Mouse (Mus musculus) heart, embryonic 15.5 days (tissue): ENCODE measurements at regions not wholly inside any gene's neighbourhood (a gene's known extent, or its start where the extent isn't known, plus 50 kb on each side); places are given as distances from the start of the nearest gene placed in this dataset.

ENCODE experiments used
- ATAC-seq: fragments of 200-750 bp; cut with Nextera tagmentation; replicated peaks from 2 replicates; pipeline ENCODE4 v1.8.0; 2017; ENCODE audit warnings: low read depth, moderate TSS enrichment; ENCODE audit not compliant: insufficient number of reproducible peaks, insufficient read depth, low FRiP score
- H3K27ac ChIP-seq: fragments of 300-500 bp; sonication (generic); 2 replicates; pipeline ENCODE4 v1.5.1; 2015; ENCODE audit warnings: mild to moderate bottlenecking, inconsistent platforms
- H3K27me3 ChIP-seq: fragments of 300-500 bp; sonication (generic); 2 replicates; pipeline ENCODE4 v1.6.1; 2015; ENCODE audit warnings: inconsistent platforms
- H3K36me3 ChIP-seq: fragments of 300-500 bp; sonication (generic); 2 replicates; pipeline ENCODE4 v1.6.1; 2015; ENCODE audit warnings: mild to moderate bottlenecking, inconsistent platforms
- H3K4me1 ChIP-seq: fragments of 300-500 bp; sonication (generic); replicated peaks from 2 replicates; pipeline ENCODE4 v1.6.1; 2015; ENCODE audit warnings: inconsistent platforms
- H3K4me2 ChIP-seq: fragments of 300-500 bp; sonication (generic); 2 replicates; pipeline ENCODE4 v1.6.1; 2015; ENCODE audit warnings: inconsistent platforms, mild to moderate bottlenecking, moderate library complexity
- H3K4me3 ChIP-seq: fragments of 300-500 bp; sonication (generic); 2 replicates; pipeline ENCODE4 v1.5.1; 2015; ENCODE audit warnings: mild to moderate bottlenecking, inconsistent platforms
- H3K9ac ChIP-seq: fragments of 300-500 bp; sonication (generic); 2 replicates; pipeline ENCODE4 v1.6.1; 2015; ENCODE audit warnings: mild to moderate bottlenecking, inconsistent platforms
- H3K9me3 ChIP-seq: fragments of 300-500 bp; sonication (generic); replicated peaks from 2 replicates; pipeline ENCODE4 v1.6.1; 2016; ENCODE audit warnings: inconsistent platforms
- WGBS: fragments of 180-500 bp; shearing (Covaris S2); methylation state at CpG from one replicate; pipeline ENCODE4 v1.1.7; 2015; ENCODE audit warnings: mixed read lengths; 5-methylcytosine and 5-hydroxymethylcytosine counted together

- no peak overlapping the region for H3K27ac ChIP-seq
- H3K4me3 ChIP-seq, result no peak overlapping the region
- 47% methylated on average over 3 of the region's 3 CpGs for WGBS
- no peaks in the 10 kb centered on the region for H3K9me3 ChIP-seq
- no peaks in the 10 kb centered on the region for H3K27me3 ChIP-seq
- ATAC-seq, result no peak
- H3K4me1 ChIP-seq, result no peaks in the 10 kb centered on the region
- H3K4me2 ChIP-seq, result no peak overlapping the region
- H3K9ac ChIP-seq, result no peak overlapping the region
- H3K36me3 ChIP-seq, result no peaks in the 10 kb centered on the region
These were observed 216.8 kb downstream of the Lyplal1 start for GRCm38 (mm10) chr1:185900316-185900715.

GRCm38 (mm10) chr1:185902395-185902794 lies 214.7 kb downstream of the Lyplal1 start:
- no peak for ATAC-seq
- Histone ChIP-seq H3K36me3 (no peaks in the 10 kb centered on the region), H3K4me2 (no peak overlapping the region), H3K4me3 (no peak overlapping the region), H3K27me3 (no peaks in the 10 kb centered on the region), H3K4me1 (no peaks in the 10 kb centered on the region), H3K9ac (no peak overlapping the region), H3K27ac (no peak overlapping the region), H3K9me3 (no peaks in the 10 kb centered on the region)
- WGBS, result 75% methylated on average over 3 of the region's 3 CpGs

GRCm38 (mm10) chr1:185905666-185906065 lies 211.4 kb downstream of the Lyplal1 start:
- Histone ChIP-seq H3K27ac (no peak overlapping the region), H3K27me3 (no peaks in the 10 kb centered on the region), H3K4me1 (no peaks in the 10 kb centered on the region), H3K9me3 (no peaks in the 10 kb centered on the region), H3K4me3 (no peak overlapping the region), H3K4me2 (no peak overlapping the region), H3K9ac (no peak overlapping the region), H3K36me3 (no peaks in the 10 kb centered on the region)
- ATAC-seq, result no peak
- 56% methylated on average over 7 of the region's 7 CpGs for WGBS

GRCm38 (mm10) chr1:185915579-185915978 lies 201.5 kb downstream of the Lyplal1 start:
- Histone ChIP-seq H3K9me3 (no peaks in the 10 kb centered on the region), H3K36me3 (no peaks in the 10 kb centered on the region), H3K9ac (no peak overlapping the region), H3K4me1 (no peaks in the 10 kb centered on the region), H3K27me3 (no peaks in the 10 kb centered on the region), H3K4me2 (no peak overlapping the region), H3K4me3 (no peak overlapping the region), H3K27ac (no peak overlapping the region)
- no peak for ATAC-seq
- 57% methylated on average over 2 of the region's 2 CpGs for WGBS

GRCm38 (mm10) chr1:185918663-185919062 lies 198.4 kb downstream of the Lyplal1 start:
- 72% methylated on average over 1 of the region's 1 CpGs for WGBS
- no peak for ATAC-seq
- H3K9me3 ChIP-seq, result no peaks in the 10 kb centered on the region
- no peaks in the 10 kb centered on the region for H3K27me3 ChIP-seq
- no peaks in the 10 kb centered on the region for H3K36me3 ChIP-seq
- H3K9ac ChIP-seq, result no peak overlapping the region
- H3K4me2 ChIP-seq, result no peak overlapping the region
- H3K27ac ChIP-seq, result no peak overlapping the region
- no peaks in the 10 kb centered on the region for H3K4me1 ChIP-seq
- no peak overlapping the region for H3K4me3 ChIP-seq

- H3K9ac ChIP-seq, result no peak overlapping the region
- WGBS, result 59% methylated on average over 2 of the region's 2 CpGs
- H3K27me3 ChIP-seq, result no peaks in the 10 kb centered on the region
- no peaks in the 10 kb centered on the region for H3K4me1 ChIP-seq
- H3K4me3 ChIP-seq, result no peak overlapping the region
- H3K9me3 ChIP-seq, result no peaks in the 10 kb centered on the region; the same call in 1 of the 2 replicates
- no peak overlapping the region for H3K27ac ChIP-seq
- ATAC-seq, result no peak
- no peaks in the 10 kb centered on the region for H3K36me3 ChIP-seq
- no peak overlapping the region for H3K4me2 ChIP-seq
These were observed 193.4 kb downstream of the Lyplal1 start for GRCm38 (mm10) chr1:185923723-185924122.

GRCm38 (mm10) chr1:185929000-185929399 lies 188.1 kb downstream of the Lyplal1 start:
- Histone ChIP-seq H3K4me1 (no peaks in the 10 kb centered on the region), H3K27me3 (no peaks in the 10 kb centered on the region), H3K27ac (no peak overlapping the region), H3K4me2 (no peak overlapping the region), H3K9ac (no peak overlapping the region), H3K4me3 (no peak overlapping the region), H3K9me3 (no peaks in the 10 kb centered on the region; the same call in 1 of the 2 replicates), H3K36me3 (no peaks in the 10 kb centered on the region)
- WGBS, result 32% methylated on average over 2 of the region's 2 CpGs
- ATAC-seq, result no peak

GRCm38 (mm10) chr1:185929761-185930160 lies 187.3 kb downstream of the Lyplal1 start:
- Histone ChIP-seq H3K9me3 (no peaks in the 10 kb centered on the region; the same call in 1 of the 2 replicates), H3K4me1 (no peaks in the 10 kb centered on the region), H3K27ac (no peak overlapping the region), H3K36me3 (no peaks in the 10 kb centered on the region), H3K4me3 (no peak overlapping the region), H3K4me2 (no peak overlapping the region), H3K27me3 (no peaks in the 10 kb centered on the region), H3K9ac (no peak overlapping the region)
- WGBS, result 61% methylated on average over 5 of the region's 5 CpGs
- ATAC-seq, result no peak

- H3K4me3 ChIP-seq, result no peak overlapping the region
- no peaks in the 10 kb centered on the region for H3K4me1 ChIP-seq
- H3K9ac ChIP-seq, result no peak overlapping the region
- H3K9me3 ChIP-seq, result no peaks in the 10 kb centered on the region
- 78% methylated on average over 3 of the region's 3 CpGs for WGBS
- H3K36me3 ChIP-seq, result no peaks in the 10 kb centered on the region
- no peak overlapping the region for H3K4me2 ChIP-seq
- H3K27me3 ChIP-seq, result no peaks in the 10 kb centered on the region
- no peak overlapping the region for H3K27ac ChIP-seq
- no peak for ATAC-seq
These were observed 183.5 kb downstream of the Lyplal1 start for GRCm38 (mm10) chr1:185933623-185934022.

GRCm38 (mm10) chr1:185937026-185937425 lies 180.1 kb downstream of the Lyplal1 start:
- H3K9ac ChIP-seq, result no peak overlapping the region
- H3K4me1 ChIP-seq, result no peaks in the 10 kb centered on the region
- H3K36me3 ChIP-seq, result no peaks in the 10 kb centered on the region
- no peaks in the 10 kb centered on the region for H3K27me3 ChIP-seq
- no peaks in the 10 kb centered on the region for H3K9me3 ChIP-seq
- no peak for ATAC-seq
- H3K4me2 ChIP-seq, result no peak overlapping the region
- no peak overlapping the region for H3K27ac ChIP-seq
- H3K4me3 ChIP-seq, result no peak overlapping the region

- no peak for ATAC-seq
- Histone ChIP-seq H3K4me1 (no peaks in the 10 kb centered on the region), H3K9ac (no peak overlapping the region), H3K4me2 (no peak overlapping the region), H3K36me3 (no peaks in the 10 kb centered on the region), H3K27ac (no peak overlapping the region), H3K9me3 (no peaks in the 10 kb centered on the region), H3K27me3 (no peaks in the 10 kb centered on the region), H3K4me3 (no peak overlapping the region)
- WGBS, result 42% methylated on average over 3 of the region's 3 CpGs
These were observed 177.2 kb downstream of the Lyplal1 start for GRCm38 (mm10) chr1:185939914-185940313.

GRCm38 (mm10) chr1:185940511-185940910 lies 176.6 kb downstream of the Lyplal1 start:
- Histone ChIP-seq H3K9ac (no peak overlapping the region), H3K9me3 (no peaks in the 10 kb centered on the region), H3K27ac (no peak overlapping the region), H3K4me2 (no peak overlapping the region), H3K27me3 (no peaks in the 10 kb centered on the region), H3K36me3 (no peaks in the 10 kb centered on the region), H3K4me3 (no peak overlapping the region), H3K4me1 (no peaks in the 10 kb centered on the region)
- no peak for ATAC-seq
- WGBS, result 71% methylated on average over 1 of the region's 1 CpGs
